Mouse (Mus musculus): ENCODE measurements around the gene Mief1.

The Mief1 gene

GRCm38 (mm10) chr15:80233733-80234509 is at the start of gene Mief1:
Mief1 (plus strand) TSS chr15:80234018.
- peak; percentile 97 to 98 for DNase-seq (ENCODE audit: low spot score in 2 of 2)

DNA sequence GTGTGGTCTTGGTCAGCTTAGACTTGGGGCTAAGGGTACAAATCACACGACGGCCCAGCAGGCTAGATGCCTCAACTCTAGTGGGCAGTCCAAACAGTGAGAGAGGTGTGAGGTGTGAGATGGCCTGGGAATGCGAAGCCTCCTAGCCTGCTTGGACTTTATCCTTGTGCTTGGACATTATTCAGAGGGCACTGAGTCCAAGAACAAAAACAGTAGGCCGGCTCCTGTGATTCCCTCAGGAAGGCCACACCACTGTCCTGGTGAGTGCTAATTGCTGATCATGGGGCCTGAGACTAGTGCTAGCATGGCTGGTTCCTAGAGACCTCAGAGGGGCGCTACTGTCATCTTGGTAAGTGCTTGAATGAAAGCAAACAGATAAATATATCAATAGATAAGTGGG is 44.9 kb upstream of the Mief1 start:
- DNase-seq (ENCODE audit: low spot score in 2 of 2), result no peak

- DNase-seq (ENCODE audit: low spot score in 2 of 2), result no peak
Observed at GRCm38 (mm10) chr15:80190075-80190474, 43.7 kb upstream of the Mief1 start.

- DNase-seq (ENCODE audit: low spot score in 2 of 2), result no peak
Observed at GRCm38 (mm10) chr15:80191585-80192245, 42.1 kb upstream of the Mief1 start.

DNA sequence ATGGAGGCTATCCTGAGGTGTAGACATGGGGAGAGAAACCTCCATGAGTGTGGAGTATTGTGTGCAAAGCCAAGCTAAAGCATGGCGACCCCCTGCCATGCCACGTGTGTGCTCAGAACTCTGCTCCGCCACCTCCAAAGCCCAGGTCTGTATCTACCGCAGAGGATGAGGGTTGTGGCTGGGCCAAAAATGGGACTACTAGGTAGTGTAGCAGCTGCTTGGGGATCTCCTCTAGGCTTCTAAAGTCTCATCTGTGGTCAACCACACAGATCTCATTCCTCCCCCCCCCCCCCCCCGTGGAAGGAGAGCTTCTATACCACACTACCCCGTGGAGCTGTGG is 41.6 kb upstream of the Mief1 start:
- no peak for DNase-seq (ENCODE audit: low spot score in 2 of 2)

DNA sequence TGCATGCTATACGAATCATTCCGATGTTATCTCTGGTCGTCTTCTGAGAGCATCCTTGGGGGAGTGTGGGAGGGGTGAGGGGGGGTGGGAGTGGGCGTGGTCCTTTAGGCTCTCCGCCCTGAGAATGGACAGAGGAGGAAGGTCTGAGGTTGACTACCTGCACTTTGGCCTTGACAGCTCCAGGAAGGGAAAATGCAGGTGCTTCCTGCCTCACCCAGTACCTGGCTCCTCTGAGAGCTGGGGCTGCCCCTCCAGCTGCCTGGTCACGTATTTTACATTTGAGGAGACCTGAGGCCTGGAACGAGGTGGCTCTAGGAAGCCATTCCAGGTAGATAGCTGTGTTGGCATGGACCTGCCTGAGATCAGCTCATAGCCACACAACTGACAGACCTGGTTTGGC is 41.0 kb upstream of the Mief1 start:
- no peak for DNase-seq (ENCODE audit: low spot score in 2 of 2)

DNA sequence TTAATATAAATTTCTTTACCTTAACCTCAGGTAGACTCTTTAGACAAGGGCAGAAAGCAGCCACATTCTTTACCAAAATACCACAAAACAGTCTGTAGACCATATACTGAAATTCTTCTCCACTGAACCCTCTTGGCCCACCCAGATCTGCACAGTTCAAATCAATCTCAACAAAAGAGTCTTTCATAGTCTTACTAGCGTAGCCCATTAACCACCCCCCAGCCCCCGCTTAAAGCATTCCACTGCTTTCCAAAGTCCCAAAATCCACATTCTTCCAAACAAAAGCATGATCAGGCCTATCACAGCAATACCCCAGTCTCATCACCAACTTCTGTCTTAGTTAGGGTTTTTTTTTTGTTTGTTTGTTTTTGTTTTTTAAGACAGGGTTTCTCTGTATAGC is 34.3 kb upstream of the Mief1 start:
- no peak for DNase-seq (ENCODE audit: low spot score in 2 of 2)

- no peak for DNase-seq (ENCODE audit: low spot score in 2 of 2)
Observed at GRCm38 (mm10) chr15:80202111-80202775, 31.6 kb upstream of the Mief1 start.

- DNase-seq (ENCODE audit: low spot score in 2 of 2), result no peak
Observed at GRCm38 (mm10) chr15:80203406-80203805, 30.4 kb upstream of the Mief1 start.

GRCm38 (mm10) chr15:80206057-80206565 is 27.7 kb upstream of the Mief1 start:
- no peak for DNase-seq (ENCODE audit: low spot score in 2 of 2)

DNA sequence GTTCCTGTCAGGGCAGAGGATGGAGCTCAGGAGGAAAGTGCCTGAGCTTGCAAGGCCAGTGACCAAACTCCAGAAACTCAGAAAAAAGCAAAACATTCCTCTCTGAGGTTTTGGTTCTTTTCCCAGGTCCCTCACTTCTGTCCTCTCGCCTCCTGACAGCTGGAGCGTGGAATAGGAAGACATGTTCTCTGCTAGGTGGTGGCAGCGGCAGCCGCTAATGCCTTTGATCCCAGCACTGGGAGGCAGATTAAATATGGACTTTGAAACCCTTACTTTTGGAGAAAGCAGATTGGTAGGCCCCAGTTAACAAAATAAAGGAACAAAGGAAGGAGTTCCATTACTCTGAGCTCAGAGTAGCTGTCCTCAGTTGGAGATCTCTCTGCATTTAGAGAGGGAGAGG is 25.4 kb upstream of the Mief1 start:
- no peak for DNase-seq (ENCODE audit: low spot score in 2 of 2)

GRCm38 (mm10) chr15:80213688-80214087 is 20.1 kb upstream of the Mief1 start:
- DNase-seq (ENCODE audit: low spot score in 2 of 2), result no peak

- no peak for DNase-seq (ENCODE audit: low spot score in 2 of 2)
Observed at GRCm38 (mm10) chr15:80215716-80216479, 17.9 kb upstream of the Mief1 start.

GRCm38 (mm10) chr15:80216480-80216820 is 17.4 kb upstream of the Mief1 start:
- no peak for DNase-seq (ENCODE audit: low spot score in 2 of 2)

GRCm38 (mm10) chr15:80217476-80217875 is 16.3 kb upstream of the Mief1 start:
- no peak for DNase-seq (ENCODE audit: low spot score in 2 of 2)

GRCm38 (mm10) chr15:80219211-80219610 is 14.6 kb upstream of the Mief1 start:
- DNase-seq (ENCODE audit: low spot score in 2 of 2), result no peak

DNA sequence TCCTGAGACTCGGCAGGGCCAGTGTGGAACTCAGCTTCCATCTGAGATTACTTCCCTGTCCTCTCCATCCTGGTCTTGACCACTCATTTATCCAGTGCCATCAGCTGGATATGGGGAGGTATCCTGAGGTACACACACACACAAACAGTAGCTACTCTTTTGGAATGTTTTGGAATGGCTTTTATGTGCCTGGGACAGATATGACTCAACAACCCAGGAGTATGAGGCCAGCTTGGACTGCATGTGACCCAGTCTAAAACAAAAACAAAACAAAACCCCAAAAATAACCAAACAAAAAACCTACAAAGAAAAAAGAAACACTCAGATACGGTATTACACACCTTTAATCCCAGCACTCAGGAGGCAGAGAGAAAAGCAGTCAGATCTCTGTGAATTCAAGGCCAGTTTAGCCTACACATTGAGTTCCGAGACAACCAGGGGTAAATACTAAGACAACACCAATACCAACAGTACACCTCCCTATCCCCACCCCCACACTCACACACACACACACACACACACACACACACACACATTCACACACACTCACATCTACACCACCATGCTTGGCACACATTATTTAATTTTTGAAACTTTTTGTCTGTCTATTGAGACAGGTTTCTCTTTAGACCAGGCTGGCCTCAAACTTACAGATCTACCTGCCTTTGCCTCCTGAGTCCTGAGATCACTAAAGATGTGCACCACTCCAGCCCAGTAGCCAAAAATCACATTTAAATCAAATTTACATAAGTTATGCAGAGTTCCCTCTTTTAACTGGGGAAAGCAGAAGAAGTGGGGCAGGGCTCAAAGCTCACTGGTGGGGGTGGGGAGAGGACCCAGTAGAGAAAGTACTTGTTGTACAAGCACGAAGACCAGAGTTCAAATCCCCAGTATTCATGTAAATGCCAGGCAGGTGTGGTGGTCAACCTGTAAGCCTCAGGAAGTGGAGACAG is 13.8 kb upstream of the Mief1 start:
- no peak for DNase-seq (ENCODE audit: low spot score in 2 of 2)

GRCm38 (mm10) chr15:80221031-80221430 is 12.8 kb upstream of the Mief1 start:
- no peak for DNase-seq (ENCODE audit: low spot score in 2 of 2)

DNA sequence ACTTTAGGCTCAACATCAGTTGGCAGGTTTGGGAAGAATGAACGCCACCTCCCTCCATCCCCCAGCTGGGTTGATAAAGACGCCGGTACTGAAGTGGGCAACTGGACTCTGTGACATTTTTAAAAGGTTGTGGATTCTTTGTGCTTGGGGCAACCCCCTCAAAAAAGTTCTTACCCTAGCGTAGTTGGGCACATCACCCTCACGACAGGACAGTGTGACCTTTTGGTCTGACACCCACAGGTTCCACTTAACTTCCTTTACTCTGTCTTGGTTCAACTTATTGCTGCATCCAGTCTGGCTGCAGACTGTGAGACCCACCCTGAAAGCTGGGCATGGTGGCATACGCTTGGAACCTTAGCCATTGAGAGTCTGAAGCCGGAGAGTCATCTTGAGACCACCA is 10.1 kb upstream of the Mief1 start:
- no peak for DNase-seq (ENCODE audit: low spot score in 2 of 2)

DNA sequence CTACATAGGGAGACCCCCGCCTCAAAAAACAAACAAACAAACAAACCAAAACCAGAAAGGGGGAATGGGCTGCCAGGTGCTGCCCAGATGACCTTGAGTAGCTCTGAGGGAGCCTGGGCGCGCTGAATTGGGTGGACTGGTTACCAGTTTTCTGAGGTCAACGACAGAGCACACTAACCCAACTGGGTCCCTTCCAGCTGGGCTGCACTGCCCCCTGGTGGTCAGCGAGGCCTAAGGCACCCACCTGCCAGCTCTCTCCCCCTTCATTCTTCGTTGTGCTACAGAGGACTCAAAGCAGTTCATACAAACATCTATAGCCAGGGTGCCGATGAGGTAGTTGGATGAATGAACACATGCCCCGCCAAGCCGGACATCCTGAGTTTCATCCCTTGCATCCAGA is 8.6 kb upstream of the Mief1 start:
- DNase-seq (ENCODE audit: low spot score in 2 of 2), result peak; percentile 57 to 73

GRCm38 (mm10) chr15:80225796-80226195 is 8.0 kb upstream of the Mief1 start:
- DNase-seq (ENCODE audit: low spot score in 2 of 2), result no peak

Measured in urinary bladder, adult 18-20 months (tissue).